Comparison of ENCODE assay signal across 14 mouse cellular contexts in the genomic region with DNA sequence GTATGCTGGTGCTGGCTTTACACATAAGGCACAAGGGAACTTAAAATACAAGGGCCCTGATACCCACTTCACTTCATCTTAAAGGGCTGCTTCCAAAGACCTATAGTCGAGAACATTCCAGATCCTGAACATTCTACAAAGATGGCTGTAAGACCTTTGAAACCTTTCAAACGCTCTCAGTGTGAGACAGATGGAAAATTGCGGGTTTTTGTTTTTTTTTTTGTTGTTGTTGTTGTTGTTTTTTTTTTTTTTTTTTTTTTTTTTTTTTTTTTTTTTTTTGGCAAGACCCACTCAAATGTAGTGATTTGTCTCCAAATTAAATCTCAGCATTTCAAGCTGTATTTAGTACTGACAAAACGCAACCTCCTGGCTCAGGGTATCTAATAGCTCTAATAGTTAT. TPM values are rescaled to one million over a fixed set of nuclear protein-coding genes. Genes with fewer than 3 reads are reported as not detected.
"Had no signal": no experiment of that assay in that cellular context is flagged by ENCODE, and none has a peak within 500 bp of the region (broad histone marks: within the 10 kb centered on the region; RNA-seq: fewer than 3 reads in every experiment).

No protein-coding gene starts in this region.

- H3K4me2 ChIP-seq: lung, embryonic 14.5 days; midbrain, embryonic 11.5 days; midbrain, embryonic 13.5 days; midbrain, embryonic 15.5 days; neural tube, embryonic 12.5 days; stomach, embryonic 15.5 days had no signal

- H3K9ac ChIP-seq: liver, embryonic 14.5 days; lung, embryonic 14.5 days; midbrain, embryonic 13.5 days; midbrain, embryonic 15.5 days; neural tube, embryonic 12.5 days; stomach, embryonic 15.5 days had no signal

- DNase-seq: right cerebral cortex, postnatal 14 days; thymus, adult 2 months; thymus, postnatal 25 days; thymus, postnatal 4 days had no signal

- H3K9me3 ChIP-seq: midbrain, embryonic 15.5 days; neural tube, embryonic 12.5 days; stomach, embryonic 15.5 days had no signal

- ATAC-seq: midbrain, embryonic 13.5 days; midbrain, embryonic 15.5 days had no signal

- H3K27ac ChIP-seq: liver, embryonic 14.5 days; midbrain, embryonic 13.5 days; midbrain, embryonic 15.5 days; neural tube, embryonic 12.5 days; stomach, embryonic 15.5 days had no signal

- H3K4me3 ChIP-seq: megakaryocyte, embryonic 14.5 days; midbrain, embryonic 13.5 days; midbrain, embryonic 15.5 days; neural tube, embryonic 12.5 days; stomach, embryonic 15.5 days had no signal

- H3K36me3 ChIP-seq: midbrain, embryonic 13.5 days; midbrain, embryonic 15.5 days; neural tube, embryonic 12.5 days; stomach, embryonic 15.5 days had no signal

- H3K27me3 ChIP-seq: midbrain, embryonic 13.5 days; midbrain, embryonic 15.5 days; neural tube, embryonic 12.5 days; stomach, embryonic 15.5 days had no signal

- H3K4me1 ChIP-seq: midbrain, embryonic 13.5 days; midbrain, embryonic 15.5 days; neural tube, embryonic 12.5 days; stomach, embryonic 15.5 days had no signal

RNA-seq across cellular contexts. Expression of gene Dgki, which starts 32.0 kb away (rescaled TPM):
- total RNA-seq: monocyte, adult 5-6 weeks; neutrophil, adult 5-6 weeks had no signal
